Mouse (Mus musculus): Measurements from ENCODE around the gene Klk1b27. TPM values are rescaled to one million over a fixed set of nuclear protein-coding genes. Genes with fewer than 3 reads are reported as not detected.
"Not testable (repeated sequence)": the region's sequence is repeated elsewhere in the genome, so short reads cannot be mapped to it uniquely, and the experiment has no call there.

Gene Klk1b27
- not detected for total RNA-seq (2021)

- intact Hi-C loops (cut with DNase I): not testable (repeated sequence)
These were observed at the start of gene Klk1b27 for GRCm38 (mm10) chr7:44051990-44052389. Klk1b27 (plus strand) TSS chr7:44052290.

GRCm38 (mm10) chr7:44004847-44005246, 47.2 kb upstream of the Klk1b27 start:
- intact Hi-C loops (cut with DNase I): no loop called here
- DNase-seq (ENCODE audit: extremely low spot score in 1 of 2, low spot score in 2 of 2): no peak

More at GRCm38 (mm10) chr7:44051990-44052389, at the start of gene Klk1b27:
- DNase-seq (ENCODE audit: extremely low spot score in 1 of 2, low spot score in 2 of 2): not testable (repeated sequence)

- DNase-seq (ENCODE audit: extremely low spot score in 1 of 2, low spot score in 2 of 2); intact Hi-C loops (cut with DNase I): not testable (repeated sequence)
These were observed 40.2 kb upstream of the Klk1b27 start, which contains the start of gene Klk1b26 for GRCm38 (mm10) chr7:44011868-44012267. Klk1b26 (plus strand) TSS chr7:44012168.

DNA sequence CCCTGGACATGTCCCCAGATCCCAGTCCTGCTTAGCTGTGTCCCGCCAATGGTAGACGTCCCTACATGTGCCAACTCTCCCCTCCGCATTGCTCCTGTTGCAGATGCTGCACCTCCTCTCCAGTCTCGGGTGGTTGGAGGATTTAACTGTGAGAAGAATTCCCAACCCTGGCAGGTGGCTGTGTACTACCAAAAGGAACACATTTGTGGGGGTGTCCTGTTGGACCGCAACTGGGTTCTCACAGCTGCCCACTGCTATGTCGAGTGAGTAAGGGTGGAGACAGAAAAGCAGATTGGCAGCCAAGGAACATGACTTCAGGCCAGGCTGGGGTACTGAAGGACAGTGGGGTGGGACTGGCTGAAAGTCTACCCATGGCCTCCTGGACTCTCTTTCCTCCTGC, 37.4 kb upstream of the Klk1b27 start:
- intact Hi-C loops (cut with DNase I); DNase-seq (ENCODE audit: extremely low spot score in 1 of 2, low spot score in 2 of 2): not testable (repeated sequence)

DNA sequence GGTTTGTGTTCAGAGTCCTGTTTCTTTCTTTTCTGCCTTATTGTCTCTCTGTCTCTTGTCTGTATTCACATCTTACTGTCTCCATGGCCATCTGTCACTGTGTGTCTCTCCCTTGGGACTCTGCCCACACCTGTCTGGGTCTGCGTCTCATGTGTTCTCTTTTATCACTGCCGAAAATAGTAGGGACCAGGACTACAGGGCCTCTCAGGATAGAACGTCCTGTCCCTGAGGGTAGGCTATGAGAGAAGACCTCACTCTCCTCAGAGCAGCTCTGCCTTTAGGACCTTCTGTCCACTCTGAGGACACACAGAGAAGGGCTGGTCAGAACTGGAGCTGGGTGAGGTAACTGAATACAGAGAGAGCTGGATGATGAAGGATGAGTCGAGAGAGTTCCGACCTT, 37.0 kb upstream of the Klk1b27 start:
- no peak for DNase-seq (ENCODE audit: extremely low spot score in 1 of 2, low spot score in 2 of 2)
- intact Hi-C loops (cut with DNase I): no loop called here

GRCm38 (mm10) chr7:44072117-44072516, 20.0 kb downstream of the Klk1b27 start:
- intact Hi-C loops (cut with DNase I): no loop called here
- DNase-seq (ENCODE audit: extremely low spot score in 1 of 2, low spot score in 2 of 2): no peak

- no peak for DNase-seq (ENCODE audit: extremely low spot score in 1 of 2, low spot score in 2 of 2)
- intact Hi-C loops (cut with DNase I): no loop called here
These were observed 25.6 kb downstream of the Klk1b27 start for GRCm38 (mm10) chr7:44077703-44078102.

- no peak for DNase-seq (ENCODE audit: extremely low spot score in 1 of 2, low spot score in 2 of 2)
- intact Hi-C loops (cut with DNase I): no loop called here
These were observed 44.0 kb downstream of the Klk1b27 start for GRCm38 (mm10) chr7:44096111-44096510.

DNA sequence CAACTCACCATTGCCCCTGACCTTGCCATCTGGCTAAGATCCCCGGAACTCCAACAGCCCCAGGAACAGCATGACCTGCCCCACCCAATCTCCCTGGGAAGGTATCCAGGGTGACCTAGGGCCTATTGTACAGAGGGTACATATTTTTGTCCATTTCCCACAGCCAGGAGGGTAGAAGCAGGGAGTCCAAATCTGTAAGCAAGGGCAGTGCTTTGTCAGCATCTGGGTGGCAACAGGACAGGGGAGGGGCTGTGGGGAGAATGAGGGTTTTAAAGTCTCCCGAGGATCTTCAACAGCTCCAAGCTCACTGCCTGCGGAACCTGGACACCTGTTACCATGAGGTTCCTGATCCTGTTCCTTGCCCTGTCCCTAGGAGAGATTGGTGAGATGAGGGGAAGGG, 49.9 kb downstream of the Klk1b27 start, which contains the start of gene Klk1b21:
TSS of gene Klk1b21 (plus strand) at position 301 of the 400 bp plus-strand sequence.
- DNase-seq (ENCODE audit: extremely low spot score in 1 of 2, low spot score in 2 of 2); intact Hi-C loops (cut with DNase I): not testable (repeated sequence)

Other genes with a start within 250 kb of the Klk1b27 start
- not detected for gene Klk7, start 241.0 kb upstream of the Klk1b27 start, total RNA-seq (2021)
- gene Klk6, start 227.8 kb upstream of the Klk1b27 start, total RNA-seq (2021): not detected
- gene Klk5, start 210.3 kb upstream of the Klk1b27 start, total RNA-seq (2021): not detected
- gene Klk4, start 171.1 kb upstream of the Klk1b27 start, total RNA-seq (2021): not detected
- gene Klk15, start 118.5 kb upstream of the Klk1b27 start, total RNA-seq (2021): not detected
- not detected for gene Klk1b8, start 101.6 kb upstream of the Klk1b27 start, total RNA-seq (2021)
- gene Klk1b1, start 85.5 kb upstream of the Klk1b27 start, total RNA-seq (2021): not detected
- gene Klk1b9, start 76.2 kb upstream of the Klk1b27 start, total RNA-seq (2021): not detected
- gene Klk1b11, start 56.4 kb upstream of the Klk1b27 start, total RNA-seq (2021): not detected
- gene Klk1b26, start 40.1 kb upstream of the Klk1b27 start, total RNA-seq (2021): not detected
- not detected for gene Klk1b21, start 50.0 kb downstream of the Klk1b27 start, total RNA-seq (2021)
- gene Klk1b22, start 60.4 kb downstream of the Klk1b27 start, total RNA-seq (2021): not detected
- gene Klk1b16, start 84.5 kb downstream of the Klk1b27 start, total RNA-seq (2021): not detected
- not detected for gene Klk1b24, start 135.9 kb downstream of the Klk1b27 start, total RNA-seq (2021)
- not detected for gene Klk1b3, start 145.9 kb downstream of the Klk1b27 start, total RNA-seq (2021)
- not detected for gene Klk1b4, start 155.1 kb downstream of the Klk1b27 start, total RNA-seq (2021)
- gene Klk1b5, start 163.7 kb downstream of the Klk1b27 start, total RNA-seq (2021): not detected
- not detected for gene Klk1, start 173.1 kb downstream of the Klk1b27 start, total RNA-seq (2021)
- not detected for gene Gm36864, start 183.9 kb downstream of the Klk1b27 start, total RNA-seq (2021)
- under 1 TPM; 0.91 to 0.94 TPM for gene 1700028J19Rik, start 194.4 kb downstream of the Klk1b27 start, total RNA-seq (2021)
- 100 to 1,000 TPM; 116 to 119 TPM for gene 2410002F23Rik, start 194.4 kb downstream of the Klk1b27 start, total RNA-seq (2021)
- gene Acp4, start 205.1 kb downstream of the Klk1b27 start, total RNA-seq (2021): not detected
- not detected for gene Gm15517, start 209.2 kb downstream of the Klk1b27 start, total RNA-seq (2021)

Measured in left cerebral cortex, postnatal 10 days (tissue).